Comparison of ENCODE assay signal across 22 mouse cellular contexts in the genomic region with DNA sequence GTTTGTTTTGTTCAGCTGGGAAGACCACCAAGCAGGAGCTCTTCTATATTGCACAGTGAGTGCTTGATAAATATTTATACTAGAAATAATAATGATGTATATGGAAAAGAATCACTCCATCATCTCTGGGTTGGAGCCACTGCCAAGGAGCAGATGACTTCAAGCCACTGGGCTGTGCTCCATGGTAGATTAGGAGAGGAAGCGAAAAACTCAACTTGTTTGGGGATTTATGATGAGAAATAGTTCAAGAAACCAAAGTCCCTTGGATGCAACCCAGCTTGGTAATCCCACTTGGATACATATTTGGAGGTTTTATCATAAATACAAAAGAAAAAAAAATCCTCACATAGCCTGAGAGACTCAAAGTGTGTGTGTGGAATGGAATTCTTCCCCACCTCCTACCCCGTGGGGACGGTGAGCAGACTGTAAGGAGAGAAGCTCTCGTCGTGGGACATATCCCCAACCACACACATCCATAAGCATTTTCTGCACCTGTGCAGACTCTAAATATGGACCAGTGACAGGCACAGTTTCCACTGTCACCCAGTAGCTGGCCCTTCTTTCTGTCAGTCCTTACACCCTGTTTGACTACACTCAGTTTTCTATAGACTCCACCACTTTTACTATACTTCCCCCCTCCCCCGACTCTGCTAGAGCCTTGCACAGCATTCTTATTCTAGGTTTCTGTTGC.
DNase-seq lines count a peak whose midpoint lies in the region; ATAC-seq and TF ChIP-seq lines count a peak whose summit lies in the region.
"Had no signal": no experiment of that assay in that cellular context is flagged by ENCODE, and none has a peak within 500 bp of the region (broad histone marks: within the 10 kb centered on the region; RNA-seq: fewer than 3 reads in every experiment).

No protein-coding gene starts in this region.

- H3K36me3 ChIP-seq in intestine, embryonic 15.5 days = no peaks in the 10 kb centered on the region
- no peaks in the 10 kb centered on the region for H3K36me3 ChIP-seq in intestine, postnatal 0 days (ENCODE audit: control insufficient read depth, insufficient read depth)
- H3K36me3 ChIP-seq: embryonic facial prominence, embryonic 13.5 days; heart, embryonic 10.5 days; hindbrain, embryonic 13.5 days; limb, embryonic 13.5 days; liver, embryonic 15.5 days; midbrain, embryonic 15.5 days had no signal

- no peak for TF ChIP-seq CTCF in intestine, postnatal 0 days (IDR thresholded peaks at IDR 0.05; ENCODE audit: low read depth)
- no peak for TF ChIP-seq CTCF in embryonic fibroblast, embryonic 13.5 days (IDR thresholded peaks at IDR 0.05; ENCODE audit: borderline replicate concordance, insufficient read depth, low read length)

- H3K27ac ChIP-seq in intestine, embryonic 15.5 days = no peak overlapping the region
- H3K27ac ChIP-seq in intestine, postnatal 0 days (ENCODE audit: low read depth, low read length) = no peak overlapping the region
- H3K27ac ChIP-seq in embryonic fibroblast, embryonic 13.5 days (ENCODE audit: insufficient read depth, low read length) = peak overlapping the region; percentile 77
- H3K27ac ChIP-seq: embryonic facial prominence, embryonic 13.5 days; heart, embryonic 10.5 days; hindbrain, embryonic 13.5 days; kidney, postnatal 0 days; limb, embryonic 13.5 days; liver, embryonic 15.5 days; midbrain, embryonic 15.5 days had no signal

- H3K9ac ChIP-seq in intestine, embryonic 15.5 days = no peak overlapping the region
- no peak overlapping the region for H3K9ac ChIP-seq in intestine, postnatal 0 days (ENCODE audit: low read depth, low read length)
- H3K9ac ChIP-seq: embryonic facial prominence, embryonic 13.5 days; hindbrain, embryonic 13.5 days; limb, embryonic 13.5 days; liver, embryonic 15.5 days; midbrain, embryonic 15.5 days had no signal

- peak; percentile 39 for DNase-seq in lung, postnatal 10 days
- no peak for DNase-seq in lung, postnatal 36 days
- no peak for DNase-seq in spleen, postnatal 10 days (ENCODE audit: low spot score in 2 of 2)
- DNase-seq in testis, postnatal 10 days (ENCODE audit: low spot score) = no peak
- DNase-seq: adrenal gland, adult 2 months; cerebellum, adult 9-10 months; gastrocnemius, postnatal 25 days; right cerebral cortex, postnatal 14 days; spleen, adult 18-20 months; thymus, postnatal 14 days had no signal

- H3K9me3 ChIP-seq in intestine, embryonic 15.5 days = no peaks in the 10 kb centered on the region
- H3K9me3 ChIP-seq in intestine, postnatal 0 days (ENCODE audit: control insufficient read depth) = no peaks in the 10 kb centered on the region
- H3K9me3 ChIP-seq: heart, embryonic 10.5 days; liver, embryonic 15.5 days had no signal

- TF ChIP-seq POLR2A in embryonic fibroblast, embryonic 13.5 days (IDR thresholded peaks at IDR 0.05; ENCODE audit: low read depth, low read length) = peak; percentile 7; the same call in 1 of the 2 replicates

- H3K4me3 ChIP-seq in intestine, embryonic 15.5 days (replicated peaks) = no peak overlapping the region
- no peak overlapping the region for H3K4me3 ChIP-seq in intestine, postnatal 0 days (ENCODE audit: low read depth, low read length)
- no peak overlapping the region for H3K4me3 ChIP-seq in embryonic fibroblast, embryonic 13.5 days (ENCODE audit: insufficient read depth, low read length)
- H3K4me3 ChIP-seq: embryonic facial prominence, embryonic 13.5 days; heart, embryonic 10.5 days; hindbrain, embryonic 13.5 days; limb, embryonic 13.5 days; liver, embryonic 15.5 days; midbrain, embryonic 15.5 days had no signal

- H3K4me1 ChIP-seq in intestine, embryonic 15.5 days (replicated peaks) = no peaks in the 10 kb centered on the region
- no peaks in the 10 kb centered on the region for H3K4me1 ChIP-seq in intestine, postnatal 0 days (replicated peaks; ENCODE audit: control insufficient read depth, insufficient read depth, low read length)
- H3K4me1 ChIP-seq in embryonic fibroblast, embryonic 13.5 days (ENCODE audit: control insufficient read depth, insufficient read depth, low read length) = peaks cover 32% of the 10 kb centered on the region
- H3K4me1 ChIP-seq: liver, embryonic 15.5 days; midbrain, embryonic 15.5 days had no signal

- H3K4me2 ChIP-seq in intestine, embryonic 15.5 days (replicated peaks) = no peak overlapping the region
- no peak overlapping the region for H3K4me2 ChIP-seq in intestine, postnatal 0 days (replicated peaks; ENCODE audit: low read depth)
- H3K4me2 ChIP-seq: embryonic facial prominence, embryonic 13.5 days; hindbrain, embryonic 13.5 days; limb, embryonic 13.5 days; liver, embryonic 15.5 days; midbrain, embryonic 15.5 days had no signal

- no peaks in the 10 kb centered on the region for H3K27me3 ChIP-seq in intestine, embryonic 15.5 days (replicated peaks)
- no peaks in the 10 kb centered on the region for H3K27me3 ChIP-seq in intestine, postnatal 0 days (replicated peaks; ENCODE audit: control insufficient read depth, insufficient read depth, low read length)
- H3K27me3 ChIP-seq: embryonic facial prominence, embryonic 13.5 days; hindbrain, embryonic 13.5 days; limb, embryonic 13.5 days; liver, embryonic 15.5 days; midbrain, embryonic 15.5 days had no signal

- ATAC-seq in intestine, embryonic 15.5 days = peak; percentile 41; the same call in 1 of the 2 replicates
- ATAC-seq in intestine, postnatal 0 days = no peak
- ATAC-seq: forebrain, embryonic 16.5 days; inflammation-experienced regulatory T-cells, adult 6 months; midbrain, embryonic 15.5 days had no signal

- 57% methylated on average over 6 of the region's 6 CpGs for WGBS in intestine, embryonic 15.5 days
- WGBS in intestine, postnatal 0 days = 62% methylated on average over 6 of the region's 6 CpGs
